Mouse (Mus musculus) frontal cortex, postnatal 25 days (tissue): ENCODE results near the gene Asb8.

Source experiments
- DNase-seq, 2 experiments: peaks; one replicate each; pipeline ENCODE4 v3.0.0; 2022; ENCODE audit warnings: low spot score in 2 of 2

The Asb8 gene

GRCm38 (mm10) chr15:98115779-98116163 is 49.7 kb downstream of the Asb8 start:
- DNase-seq: no peak

GRCm38 (mm10) chr15:98114852-98115778 is 50.3 kb downstream of the Asb8 start:
- no peak for DNase-seq

- DNase-seq: no peak
Measured at GRCm38 (mm10) chr15:98114098-98114851, 51.1 kb downstream of the Asb8 start.

GRCm38 (mm10) chr15:98111791-98112190 is 53.6 kb downstream of the Asb8 start:
- no peak for DNase-seq

GRCm38 (mm10) chr15:98108297-98109152 is 56.9 kb downstream of the Asb8 start:
- DNase-seq: peak; percentile 63 to 75

GRCm38 (mm10) chr15:98107703-98108296 is 57.6 kb downstream of the Asb8 start:
- DNase-seq: no peak

- DNase-seq: no peak
Measured at GRCm38 (mm10) chr15:98107230-98107629, 58.2 kb downstream of the Asb8 start.

- no peak for DNase-seq
Measured at GRCm38 (mm10) chr15:98106506-98106905, 58.9 kb downstream of the Asb8 start.

- no peak for DNase-seq
Measured at GRCm38 (mm10) chr15:98102401-98102800, 63.0 kb downstream of the Asb8 start.

- DNase-seq: no peak
Measured at GRCm38 (mm10) chr15:98098519-98098918, 66.9 kb downstream of the Asb8 start.

- DNase-seq: no peak
Measured at GRCm38 (mm10) chr15:98096957-98097356, 68.5 kb downstream of the Asb8 start.

GRCm38 (mm10) chr15:98094905-98095304 is 70.5 kb downstream of the Asb8 start:
- DNase-seq: no peak

- peak; percentile 82 to 84 for DNase-seq
Measured at GRCm38 (mm10) chr15:98093121-98094011, 72.1 kb downstream of the Asb8 start, which contains the start of gene Senp1. Senp1 (minus strand) TSS chr15:98093744.

- DNase-seq: no peak
Measured at GRCm38 (mm10) chr15:98092372-98093120, 72.9 kb downstream of the Asb8 start, which contains the start of gene Pfkm. Pfkm (plus strand) TSS chr15:98092589.

- DNase-seq: no peak
Measured at GRCm38 (mm10) chr15:98091841-98092240, 73.6 kb downstream of the Asb8 start.

GRCm38 (mm10) chr15:98089421-98090183 is 75.8 kb downstream of the Asb8 start:
- no peak for DNase-seq

- no peak for DNase-seq
Measured at GRCm38 (mm10) chr15:98088889-98089288, 76.5 kb downstream of the Asb8 start.
